Mouse (Mus musculus) MEL (cell line): ENCODE measurements at regions not wholly inside any gene's neighbourhood (a gene's known extent, or its start where the extent isn't known, plus 50 kb on each side); places are given as distances from the start of the nearest gene placed in this dataset.

Source experiments
- CTCF ChIP-seq, 3 experiments: IDR thresholded peaks in 2 of 3; conservative IDR thresholded peaks in 1 of 3; 2 replicates each; pipeline ENCODE4 v1.5.1; 2011 to 2012; ENCODE audit warnings: low read length in 3 of 3, low read depth in 2 of 3, mild to moderate bottlenecking in 2 of 3, improper control_type of control experiment in 1 of 3, inconsistent platforms in 1 of 3, mixed read lengths in 1 of 3, moderate library complexity in 1 of 3; ENCODE audit not compliant: control insufficient read depth in 1 of 3, insufficient read depth in 1 of 3, poor library complexity in 1 of 3, severe bottlenecking in 1 of 3
- JUND ChIP-seq: IDR thresholded peaks from 2 replicates; pipeline ENCODE4 v1.6.1; 2011; ENCODE audit warnings: low read depth, mild to moderate bottlenecking, improper control_type of control experiment, low read length
- MAX ChIP-seq: IDR thresholded peaks from 2 replicates; pipeline ENCODE4 v1.6.1; 2011; ENCODE audit warnings: low read length, improper control_type of control experiment
- MEF2A ChIP-seq: IDR thresholded peaks from 2 replicates; pipeline ENCODE4 v1.6.1; 2014; ENCODE audit warnings: low read depth, mild to moderate bottlenecking, inconsistent platforms, low read length, improper control_type of control experiment; ENCODE audit not compliant: poor library complexity, insufficient replicate concordance, severe bottlenecking; ENCODE audit errors: extremely low read depth
- SMC3 ChIP-seq: IDR thresholded peaks from 2 replicates; pipeline ENCODE4 v1.6.1; 2011; ENCODE audit warnings: low read depth, low read length, improper control_type of control experiment
- TAL1 ChIP-seq: IDR thresholded peaks from 2 replicates; pipeline ENCODE4 v1.6.1; 2012; ENCODE audit warnings: mild to moderate bottlenecking, inconsistent platforms, low read length, moderate library complexity, mixed read lengths
- USF1 ChIP-seq: IDR thresholded peaks from 2 replicates; pipeline ENCODE4 v1.6.1; 2014; ENCODE audit warnings: low read depth, mild to moderate bottlenecking, inconsistent platforms, low read length, improper control_type of control experiment, moderate library complexity

DNA sequence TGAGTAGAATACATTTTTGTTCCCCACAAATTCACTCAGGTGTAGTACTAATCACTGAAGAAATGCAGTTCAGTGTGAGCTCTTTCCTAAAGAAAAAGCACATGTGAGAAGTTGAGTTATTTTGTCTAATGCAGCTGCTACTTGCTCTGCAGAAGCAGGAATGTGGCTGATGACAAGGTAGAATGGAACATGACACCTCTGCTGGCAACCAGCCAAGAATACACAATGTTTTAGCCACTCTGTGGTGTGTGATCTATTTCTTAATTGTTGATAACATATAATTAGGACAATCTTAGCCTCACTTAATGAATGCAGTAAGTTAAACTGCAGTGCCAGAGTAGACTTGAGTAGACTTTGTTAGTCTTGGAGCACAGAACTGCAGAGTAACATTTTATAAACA, 53.0 kb upstream of the Mef2c start:
- TF ChIP-seq CTCF (IDR thresholded peaks at IDR 0.05 in 2 of 3, conservative IDR thresholded peaks at IDR 0.05 in 1 of 3; ENCODE audit: control insufficient read depth in 1 of 3, insufficient read depth in 1 of 3, low read depth in 2 of 3, low read length in 3 of 3, poor library complexity in 1 of 3, severe bottlenecking in 1 of 3), result no peak
- TF ChIP-seq MAX, result no peak
- no peak for TF ChIP-seq TAL1
- no peak for TF ChIP-seq SMC3
- TF ChIP-seq JUND, result no peak
- no peak for TF ChIP-seq USF1
- TF ChIP-seq MEF2A, result no peak
